Mouse (Mus musculus): ENCODE data around the gene Wnk1. TPM values are rescaled to one million over a fixed set of nuclear protein-coding genes. Genes with fewer than 3 reads are reported as not detected.

Wnk1 gene
- polyA plus RNA-seq, 1 experiment = 180 TPM

- Histone ChIP-seq H3K36me3 (ENCODE audit: control insufficient read depth, insufficient read depth, low read length) (no peaks in the 10 kb centered on the region), H3K27ac (ENCODE audit: control insufficient read depth, insufficient read depth, low read length) (no peak overlapping the region), H3K4me1 (replicated peaks; ENCODE audit: control insufficient read depth, insufficient read depth, low read length) (peaks cover 7% of the 10 kb centered on the region), H3K27me3 (ENCODE audit: control insufficient read depth, insufficient read depth, low read length) (no peaks in the 10 kb centered on the region), H3K4me3 (ENCODE audit: control insufficient read depth, insufficient read depth, low read length) (no peak overlapping the region)
- TF ChIP-seq POLR2A (IDR thresholded peaks at IDR 0.05; ENCODE audit: control insufficient read depth, extremely low read depth, insufficient read depth, low read length, poor library complexity) (no peak), CTCF (IDR thresholded peaks at IDR 0.05; ENCODE audit: borderline replicate concordance, control insufficient read depth, extremely low read depth, insufficient read depth, low read length, poor library complexity) (no peak)
- whole genome bisulfite sequencing = 96% methylated on average over 4 of the region's 4 CpGs
- no peak for DNase-seq
Observed at GRCm38 (mm10) chr6:120045406-120045805, 6.9 kb upstream of the Wnk1 start.

GRCm38 (mm10) chr6:120042632-120043220 lies 4.3 kb upstream of the Wnk1 start:
- no peak for DNase-seq
- no peak overlapping the region for H3K4me3 ChIP-seq (ENCODE audit: control insufficient read depth, insufficient read depth, low read length)
- peaks cover 5% of the 10 kb centered on the region for H3K4me1 ChIP-seq (replicated peaks; ENCODE audit: control insufficient read depth, insufficient read depth, low read length)
- TF ChIP-seq POLR2A (IDR thresholded peaks at IDR 0.05; ENCODE audit: control insufficient read depth, extremely low read depth, insufficient read depth, low read length, poor library complexity) (no peak), CTCF (IDR thresholded peaks at IDR 0.05; ENCODE audit: borderline replicate concordance, control insufficient read depth, extremely low read depth, insufficient read depth, low read length, poor library complexity) (no peak)
- no peaks in the 10 kb centered on the region for H3K27me3 ChIP-seq (ENCODE audit: control insufficient read depth, insufficient read depth, low read length)
- H3K36me3 ChIP-seq (ENCODE audit: control insufficient read depth, insufficient read depth, low read length) = no peaks in the 10 kb centered on the region
- WGBS = 24% methylated on average over 1 of the region's 1 CpGs
- no peak overlapping the region for H3K27ac ChIP-seq (ENCODE audit: control insufficient read depth, insufficient read depth, low read length)

DNA sequence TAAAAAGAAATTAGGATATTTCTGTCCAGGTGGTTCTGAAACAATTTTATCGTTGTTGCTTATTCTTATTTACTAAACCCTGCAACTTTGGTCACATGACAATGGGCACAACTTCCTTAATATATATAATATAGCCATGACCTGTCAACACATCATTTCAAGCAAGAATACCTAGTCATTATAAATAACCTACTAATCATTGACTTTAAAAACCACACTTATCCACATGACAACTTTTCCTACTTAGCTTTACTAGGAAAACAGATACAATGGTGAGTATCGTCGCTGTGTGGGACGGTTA lies 2.0 kb upstream of the Wnk1 start:
- Histone ChIP-seq H3K4me3 (ENCODE audit: control insufficient read depth, insufficient read depth, low read length) (no peak overlapping the region), H3K27ac (ENCODE audit: control insufficient read depth, insufficient read depth, low read length) (no peak overlapping the region), H3K4me1 (replicated peaks; ENCODE audit: control insufficient read depth, insufficient read depth, low read length) (peaks cover 2% of the 10 kb centered on the region), H3K27me3 (ENCODE audit: control insufficient read depth, insufficient read depth, low read length) (no peaks in the 10 kb centered on the region), H3K36me3 (ENCODE audit: control insufficient read depth, insufficient read depth, low read length) (no peaks in the 10 kb centered on the region)
- TF ChIP-seq CTCF (IDR thresholded peaks at IDR 0.05; ENCODE audit: borderline replicate concordance, control insufficient read depth, extremely low read depth, insufficient read depth, low read length, poor library complexity) (no peak), POLR2A (IDR thresholded peaks at IDR 0.05; ENCODE audit: control insufficient read depth, extremely low read depth, insufficient read depth, low read length, poor library complexity) (no peak)
- DNase-seq = no peak
- 94% methylated on average over 4 of the region's 4 CpGs for WGBS

GRCm38 (mm10) chr6:120039668-120040556 lies 1.4 kb upstream of the Wnk1 start:
- Histone ChIP-seq H3K4me1 (replicated peaks; ENCODE audit: control insufficient read depth, insufficient read depth, low read length) (peaks cover 3% of the 10 kb centered on the region), H3K27me3 (ENCODE audit: control insufficient read depth, insufficient read depth, low read length) (no peaks in the 10 kb centered on the region), H3K27ac (ENCODE audit: control insufficient read depth, insufficient read depth, low read length) (peak overlapping the region; percentile 70), H3K36me3 (ENCODE audit: control insufficient read depth, insufficient read depth, low read length) (no peaks in the 10 kb centered on the region), H3K4me3 (ENCODE audit: control insufficient read depth, insufficient read depth, low read length) (peak overlapping the region; percentile 33; the same call in 1 of the 2 replicates)
- TF ChIP-seq POLR2A (IDR thresholded peaks at IDR 0.05; ENCODE audit: control insufficient read depth, extremely low read depth, insufficient read depth, low read length, poor library complexity) = peak; percentile 60
- TF ChIP-seq CTCF (IDR thresholded peaks at IDR 0.05; ENCODE audit: borderline replicate concordance, control insufficient read depth, extremely low read depth, insufficient read depth, low read length, poor library complexity) = peak; percentile 38; the same call in 1 of the 2 replicates
- WGBS = under 1% methylated on average over 24 of the region's 24 CpGs
- peak; percentile 92 for DNase-seq

- H3K27me3 ChIP-seq (ENCODE audit: control insufficient read depth, insufficient read depth, low read length) = no peaks in the 10 kb centered on the region
- peak overlapping the region; percentile 84 for H3K27ac ChIP-seq (ENCODE audit: control insufficient read depth, insufficient read depth, low read length)
- TF ChIP-seq POLR2A (IDR thresholded peaks at IDR 0.05; ENCODE audit: control insufficient read depth, extremely low read depth, insufficient read depth, low read length, poor library complexity) = no peak
- no peak for TF ChIP-seq CTCF (IDR thresholded peaks at IDR 0.05; ENCODE audit: borderline replicate concordance, control insufficient read depth, extremely low read depth, insufficient read depth, low read length, poor library complexity)
- peak; percentile 49 for DNase-seq
- H3K4me1 ChIP-seq (replicated peaks; ENCODE audit: control insufficient read depth, insufficient read depth, low read length) = peaks cover 4% of the 10 kb centered on the region
- WGBS = under 1% methylated on average over 9 of the region's 9 CpGs
- H3K36me3 ChIP-seq (ENCODE audit: control insufficient read depth, insufficient read depth, low read length) = no peaks in the 10 kb centered on the region; the same call in 1 of the 2 replicates
- peak overlapping the region; percentile 37 for H3K4me3 ChIP-seq (ENCODE audit: control insufficient read depth, insufficient read depth, low read length)
Observed at GRCm38 (mm10) chr6:120039256-120039563, 738 bp upstream of the Wnk1 start.

DNA sequence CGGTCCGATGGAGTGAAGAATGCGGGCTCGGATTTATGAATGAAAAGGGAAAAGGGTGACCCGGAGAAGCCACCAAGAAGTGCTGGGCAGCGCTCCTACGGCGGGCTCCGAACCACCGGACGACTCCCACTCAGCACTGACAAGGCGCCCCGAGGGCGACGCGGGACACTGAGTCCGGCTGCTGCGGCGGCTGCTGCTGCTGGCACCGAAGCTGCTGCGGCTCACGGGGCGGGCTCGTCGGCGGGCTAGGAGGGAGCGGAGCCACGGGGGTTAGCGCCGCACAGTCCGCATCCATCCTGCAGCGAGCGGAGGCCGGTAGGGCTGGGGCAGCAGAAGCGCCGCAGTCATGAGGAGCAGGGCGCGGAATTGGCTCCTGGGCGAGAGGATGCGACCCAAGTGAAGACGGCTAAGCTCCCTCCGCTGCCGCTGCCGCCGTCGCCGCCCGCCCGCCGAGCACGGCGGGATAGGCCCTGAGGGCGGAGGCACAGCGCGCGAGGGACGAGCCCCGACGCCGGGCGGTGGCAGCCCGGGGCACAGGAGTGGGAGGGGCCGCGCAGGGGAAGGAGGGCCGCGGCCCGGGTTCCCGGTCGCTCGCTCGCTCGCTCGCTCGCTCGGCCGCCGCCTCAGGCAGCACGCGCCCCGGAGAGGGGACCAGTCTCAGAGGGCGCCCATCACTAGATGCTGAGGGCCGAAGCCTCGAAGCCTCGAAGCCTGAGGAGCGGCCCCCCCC lies 671 bp downstream of the Wnk1 start:
- Histone ChIP-seq H3K36me3 (ENCODE audit: control insufficient read depth, insufficient read depth, low read length) (peaks cover 5% of the 10 kb centered on the region; the same call in 1 of the 2 replicates), H3K4me1 (replicated peaks; ENCODE audit: control insufficient read depth, insufficient read depth, low read length) (peaks cover 4% of the 10 kb centered on the region), H3K27ac (ENCODE audit: control insufficient read depth, insufficient read depth, low read length) (peak overlapping the region; percentile 75), H3K4me3 (ENCODE audit: control insufficient read depth, insufficient read depth, low read length) (peak overlapping the region; percentile 57), H3K27me3 (ENCODE audit: control insufficient read depth, insufficient read depth, low read length) (no peaks in the 10 kb centered on the region)
- peak; percentile 79 for DNase-seq
- under 1% methylated on average over 73 of the region's 85 CpGs for WGBS
- TF ChIP-seq CTCF (IDR thresholded peaks at IDR 0.05; ENCODE audit: borderline replicate concordance, control insufficient read depth, extremely low read depth, insufficient read depth, low read length, poor library complexity) (no peak), POLR2A (IDR thresholded peaks at IDR 0.05; ENCODE audit: control insufficient read depth, extremely low read depth, insufficient read depth, low read length, poor library complexity) (no peak)
